Comparison of ENCODE assay signal across 1 mouse cellular context in the genomic region with DNA sequence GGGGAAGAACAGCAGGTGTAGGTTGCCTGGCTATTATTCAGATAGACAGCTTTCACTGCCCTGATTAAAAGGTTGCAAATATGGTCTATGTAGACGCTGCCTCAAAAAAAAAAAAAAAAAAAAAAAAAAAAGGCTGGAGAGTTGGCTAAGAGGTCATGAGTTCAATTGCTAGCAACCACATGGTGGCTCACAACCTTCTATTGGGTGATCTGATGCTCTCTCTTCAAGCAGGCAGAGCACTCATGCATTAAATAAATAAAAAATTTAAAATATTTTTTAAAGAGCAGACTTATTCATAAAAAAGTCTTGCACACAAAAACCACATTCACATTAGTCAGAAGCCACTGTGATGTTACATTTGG.
TF ChIP-seq lines count a peak whose summit lies in the region.

No protein-coding gene starts in this region.

TF ChIP-seq in CH12.LX, 34 proteins besides CTCF, POLR2A, EP300 and RAD21:
- TF ChIP-seq IRF4 (IDR thresholded peaks at IDR 0.05; ENCODE audit: low read depth, low read length) = no peak
- peak; percentile 87 for TF ChIP-seq ZNF384 (IDR thresholded peaks at IDR 0.05; ENCODE audit: low read depth, low read length)
- no peak for TF ChIP-seq NELFE (IDR thresholded peaks at IDR 0.05; ENCODE audit: low read depth, low read length)
- TF ChIP-seq JUN (IDR thresholded peaks at IDR 0.05; ENCODE audit: insufficient read depth, low read depth, low read length) = no peak
